Mouse (Mus musculus) liver, embryonic 14.5 days (tissue): ENCODE measurements around the gene Gstm3. TPM values are rescaled to one million over a fixed set of nuclear protein-coding genes. Genes with fewer than 3 reads are reported as not detected.
"Not testable (repeated sequence)": the region's sequence is repeated elsewhere in the genome, so short reads cannot be mapped to it uniquely, and the experiment has no call there.

Experiments used
- ATAC-seq: fragments of 200-750 bp; cut with Nextera tagmentation; 2 replicates; pipeline ENCODE4 v1.8.0; 2017; ENCODE audit warnings: moderate number of reproducible peaks, mild to moderate bottlenecking, moderate library complexity; ENCODE audit not compliant: insufficient read depth
- DNase-seq, 3 experiments: peaks; one replicate each; pipeline ENCODE4 v3.0.0-alpha.2; 2012 to 2013; ENCODE audit warnings: low read depth in 3 of 3, low spot score in 3 of 3
- H3K27ac ChIP-seq: fragments of 300-500 bp; sonication (generic); 2 replicates; pipeline ENCODE4 v1.5.1; 2014; ENCODE audit warnings: moderate library complexity, mild to moderate bottlenecking, control low read depth, inconsistent platforms
- H3K27me3 ChIP-seq: fragments of 300-500 bp; sonication (generic); 2 replicates; pipeline ENCODE4 v1.6.1; 2014; ENCODE audit warnings: mild to moderate bottlenecking, low read length, moderate library complexity; ENCODE audit not compliant: control insufficient read depth, insufficient read depth
- H3K36me3 ChIP-seq: fragments of 300-500 bp; sonication (generic); replicated peaks from 2 replicates; pipeline ENCODE4 v1.6.1; 2014; ENCODE audit warnings: low read depth; ENCODE audit not compliant: control insufficient read depth, insufficient read depth
- H3K4me1 ChIP-seq, 2 experiments: fragments of 200-500 bp in 1 of 2; fragments of 300-500 bp in 1 of 2; sonication (generic) in 1 of 2; replicated peaks; 2 replicates each; pipeline ENCODE4 v1.6.1; 2012 to 2014; ENCODE audit warnings: antibody characterized with exemption in 1 of 2, inconsistent platforms in 1 of 2, low read length in 1 of 2; ENCODE audit not compliant: control insufficient read depth in 2 of 2, insufficient read depth in 2 of 2
- H3K4me2 ChIP-seq: fragments of 300-500 bp; sonication (generic); 2 replicates; pipeline ENCODE4 v1.6.1; 2014; ENCODE audit warnings: low read depth, mild to moderate bottlenecking, control low read depth, moderate library complexity
- H3K4me3 ChIP-seq, 2 experiments: fragments of 200-500 bp in 1 of 2; fragments of 300-500 bp in 1 of 2; sonication (generic) in 1 of 2; 2 replicates each; pipeline ENCODE4 v1.5.1; 2012 to 2014; ENCODE audit warnings: low read depth in 2 of 2, low read length in 2 of 2, mild to moderate bottlenecking in 2 of 2, control low read depth in 1 of 2, inconsistent platforms in 1 of 2, moderate library complexity in 1 of 2; ENCODE audit not compliant: insufficient read depth in 1 of 2
- H3K9ac ChIP-seq: fragments of 300-500 bp; sonication (generic); replicated peaks from 2 replicates; pipeline ENCODE4 v1.6.1; 2014; ENCODE audit warnings: mild to moderate bottlenecking, control low read depth, moderate library complexity
- H3K9me3 ChIP-seq: fragments of 300-500 bp; sonication (generic); 2 replicates; pipeline ENCODE4 v1.6.1; 2016; ENCODE audit warnings: low read length, mixed read lengths; ENCODE audit not compliant: control insufficient read depth
- CTCF ChIP-seq: IDR thresholded peaks from 2 replicates; pipeline ENCODE4 v1.5.1; 2016; ENCODE audit warnings: antibody characterized with exemption, low read depth, control low read depth
- EP300 ChIP-seq: IDR thresholded peaks from 2 replicates; pipeline ENCODE4 v1.6.1; 2016; ENCODE audit warnings: antibody characterized with exemption, low read depth
- WGBS: fragments of 180-500 bp; shearing (Covaris S2); extraction: QIAGEN DNeasy Blood & Tissue Kit; methylation state at CpG from one replicate; pipeline ENCODE4 v1.1.7; 2014; ENCODE audit not compliant: insufficient replicate concordance; 5-methylcytosine and 5-hydroxymethylcytosine counted together
- polyA plus RNA-seq, 2 experiments: library from polyadenylated mRNA; depleted of rRNA in 1 of 2; stranded (reverse) in 1 of 2; unstranded in 1 of 2; fragments of >200 nt; fragmentation: Nextera tagmentation in 1 of 2; extraction: Ambion mirVana in 1 of 2; gene quantifications; 2 replicates each; pipeline versions ENCODE4 v1.2.1 to v1.2.3; 2012 to 2014

Gene Gstm3
- polyA plus RNA-seq, 2 experiments = 4.1 to 11.7 TPM

- no peak for TF ChIP-seq EP300
- no peak for TF ChIP-seq CTCF
- DNase-seq (no peak), ATAC-seq (peak; percentile 12; the same call in 1 of the 2 replicates)
- Histone ChIP-seq H3K27me3 (no peaks in the 10 kb centered on the region), H3K4me3 (no peak overlapping the region), H3K9me3 (no peaks in the 10 kb centered on the region), H3K9ac (no peak overlapping the region; the same call in 1 of the 2 replicates), H3K36me3 (no peaks in the 10 kb centered on the region), H3K27ac (no peak overlapping the region), H3K4me1 (peaks cover 7 to 13% of the 10 kb centered on the region in 2 experiments), H3K4me2 (no peak overlapping the region)
- 32% methylated on average over 5 of the region's 5 CpGs for WGBS
Measured at GRCm38 (mm10) chr3:107964656-107965308, 4.3 kb downstream of the Gstm3 start.

GRCm38 (mm10) chr3:107964026-107964425 lies 5.1 kb downstream of the Gstm3 start:
- 25% methylated on average over 4 of the region's 4 CpGs for WGBS
- DNase-seq (no peak), ATAC-seq (no peak)
- H3K4me1 ChIP-seq = peaks cover 7 to 10% of the 10 kb centered on the region in 2 experiments
- H3K9ac ChIP-seq = no peak overlapping the region
- no peaks in the 10 kb centered on the region for H3K9me3 ChIP-seq
- no peak overlapping the region for H3K4me2 ChIP-seq
- no peak overlapping the region for H3K4me3 ChIP-seq
- no peaks in the 10 kb centered on the region for H3K36me3 ChIP-seq
- H3K27me3 ChIP-seq = no peaks in the 10 kb centered on the region
- H3K27ac ChIP-seq = no peak overlapping the region
- TF ChIP-seq EP300 (no peak), CTCF (no peak)

GRCm38 (mm10) chr3:107955260-107955659 lies 13.8 kb downstream of the Gstm3 start:
- not testable (repeated sequence) for ATAC-seq, H3K27ac ChIP-seq, H3K36me3 ChIP-seq, H3K9me3 ChIP-seq, H3K4me1 ChIP-seq, H3K4me3 ChIP-seq, DNase-seq, H3K4me2 ChIP-seq, H3K27me3 ChIP-seq, H3K9ac ChIP-seq
- WGBS = 55% methylated on average over 9 of the region's 9 CpGs

- Histone ChIP-seq H3K9me3 (no peaks in the 10 kb centered on the region), H3K4me1 (no peaks in the 10 kb centered on the region), H3K36me3 (no peaks in the 10 kb centered on the region), H3K27me3 (no peaks in the 10 kb centered on the region), H3K4me3 (no peak overlapping the region), H3K9ac (no peak overlapping the region), H3K27ac (no peak overlapping the region), H3K4me2 (no peak overlapping the region)
- 61% methylated on average over 5 of the region's 5 CpGs for WGBS
- ATAC-seq = no peak
- DNase-seq = no peak
- TF ChIP-seq EP300 (no peak), CTCF (no peak)
Measured at GRCm38 (mm10) chr3:107953906-107954305, 15.2 kb downstream of the Gstm3 start.

GRCm38 (mm10) chr3:107953328-107953755 lies 15.7 kb downstream of the Gstm3 start:
- no peaks in the 10 kb centered on the region for H3K9me3 ChIP-seq
- no peak overlapping the region for H3K9ac ChIP-seq
- no peak for TF ChIP-seq EP300
- peak; percentile 90 for TF ChIP-seq CTCF
- no peak overlapping the region for H3K4me3 ChIP-seq
- H3K36me3 ChIP-seq = no peaks in the 10 kb centered on the region
- H3K4me2 ChIP-seq = no peak overlapping the region
- WGBS = 11% methylated on average over 6 of the region's 6 CpGs
- ATAC-seq (no peak), DNase-seq (no peak)
- no peak overlapping the region for H3K27ac ChIP-seq
- no peaks in the 10 kb centered on the region for H3K4me1 ChIP-seq
- no peaks in the 10 kb centered on the region for H3K27me3 ChIP-seq
